Mouse (Mus musculus) brown adipose tissue, adult 24 weeks (tissue): Measurements from ENCODE around the gene Camta1. TPM values are rescaled to one million over a fixed set of nuclear protein-coding genes. Genes with fewer than 3 reads are reported as not detected.

Source experiments
- H3K27ac ChIP-seq: fragments of 200-500 bp; replicated peaks from 2 replicates; pipeline ENCODE4 v1.5.1; 2012; ENCODE audit warnings: low read depth, mild to moderate bottlenecking, low read length
- H3K4me1 ChIP-seq: fragments of 200-500 bp; 2 replicates; pipeline ENCODE4 v1.6.1; 2012; ENCODE audit warnings: low read length, mixed read lengths; ENCODE audit not compliant: control insufficient read depth, insufficient read depth, insufficient read length
- H3K4me3 ChIP-seq: fragments of 200-500 bp; 2 replicates; pipeline ENCODE4 v1.5.1; 2012; ENCODE audit warnings: low read depth, mild to moderate bottlenecking, low read length, moderate library complexity; ENCODE audit not compliant: insufficient read depth
- polyA plus RNA-seq: library from polyadenylated mRNA; stranded (reverse); fragments of >200 nt; gene quantifications from 2 replicates; pipeline ENCODE4 v1.2.4, GENCODE M21; 2012; ENCODE audit not compliant: missing spikeins, insufficient read depth, insufficient read length

Camta1 gene
- polyA plus RNA-seq, 1 experiment: 56.8 TPM

DNA sequence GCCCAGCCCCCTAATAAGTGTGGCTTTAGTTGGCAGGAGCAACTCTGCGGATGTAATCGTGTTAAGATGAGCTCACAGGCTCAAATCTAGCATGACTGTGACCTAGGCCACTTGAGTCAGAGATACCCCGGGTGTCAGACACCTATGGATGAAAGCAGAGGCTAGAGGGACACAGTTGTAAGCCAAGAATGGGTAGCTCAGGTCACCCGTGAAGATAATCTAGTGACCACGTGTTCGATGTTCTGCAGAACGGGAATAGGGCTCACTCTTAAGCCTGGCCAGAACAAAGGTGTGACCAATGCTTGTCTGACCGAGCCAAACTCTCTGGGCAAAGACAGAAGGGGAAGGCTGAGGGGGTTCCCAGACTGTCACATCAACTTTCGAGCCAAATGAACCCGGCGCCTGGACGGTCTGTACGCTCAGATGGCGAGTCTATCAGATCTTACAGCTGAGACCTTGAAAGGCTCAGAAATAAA lies 242.1 kb downstream of the Camta1 start:
- Histone ChIP-seq H3K4me1 (no peaks in the 10 kb centered on the region), H3K4me3 (no peak overlapping the region), H3K27ac (no peak overlapping the region)

DNA sequence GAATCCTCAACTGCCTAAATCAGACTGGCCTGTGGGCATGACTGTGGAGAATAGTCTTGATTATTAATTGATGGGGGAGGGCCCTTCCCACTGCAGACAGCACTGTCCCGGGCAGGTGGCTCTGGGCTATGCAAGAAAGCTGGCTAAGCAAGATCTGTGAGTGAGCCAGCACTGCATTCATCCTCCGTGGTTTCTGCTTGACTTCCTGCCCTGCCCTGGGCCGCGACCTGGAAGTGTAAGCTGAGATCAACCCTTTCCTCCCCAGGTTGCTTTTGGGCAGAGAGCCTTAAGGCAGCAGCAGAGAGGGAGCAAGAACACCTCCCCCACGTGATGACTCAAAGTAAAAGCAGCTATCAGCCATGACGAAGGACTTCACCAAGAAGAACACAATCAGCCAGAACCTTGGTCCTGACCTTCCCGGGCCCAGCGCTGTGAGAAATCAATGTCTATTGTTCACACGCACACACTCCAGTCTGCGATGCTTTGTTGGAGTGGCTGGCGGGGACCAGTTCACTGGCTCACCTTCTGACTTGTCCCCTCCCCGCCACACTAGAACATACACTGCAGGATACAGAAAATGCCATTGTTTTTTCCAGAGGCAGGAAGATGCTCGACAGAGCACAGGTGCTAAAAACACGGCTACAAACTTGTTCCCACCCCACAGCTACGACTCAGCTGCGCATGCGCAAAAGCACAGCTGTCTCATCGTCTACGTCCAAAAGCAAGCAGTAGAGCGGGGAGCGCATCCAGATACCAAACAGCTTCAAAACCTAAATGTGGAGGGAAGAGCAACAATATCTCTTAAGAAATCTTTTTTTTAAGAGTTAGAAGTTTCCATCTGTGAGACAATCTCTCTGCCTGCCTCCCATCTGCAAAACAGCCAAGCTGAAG lies 243.0 kb downstream of the Camta1 start:
- no peak overlapping the region for H3K27ac ChIP-seq
- H3K4me3 ChIP-seq: no peak overlapping the region
- H3K4me1 ChIP-seq: no peaks in the 10 kb centered on the region

DNA sequence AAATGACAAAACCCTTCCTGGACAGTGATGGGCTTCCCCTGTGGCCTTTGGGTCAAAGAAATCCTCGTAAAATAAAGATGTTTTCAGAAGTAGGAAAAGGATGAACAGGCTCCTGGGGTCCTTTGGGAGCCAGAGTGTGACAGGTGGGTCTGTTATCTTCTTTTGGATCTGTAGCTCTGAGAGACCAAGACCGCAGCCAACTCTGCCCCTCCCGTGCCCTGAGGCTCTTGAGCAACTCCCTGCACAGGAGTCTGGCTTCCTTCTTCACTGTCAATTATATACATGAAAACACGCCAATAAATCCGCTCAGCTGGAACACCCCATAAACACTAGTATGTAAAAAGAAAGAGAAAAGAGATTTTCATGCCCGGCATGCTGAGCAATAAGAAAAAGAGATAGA lies 250.1 kb downstream of the Camta1 start:
- H3K27ac ChIP-seq: no peak overlapping the region
- H3K4me1 ChIP-seq: no peaks in the 10 kb centered on the region
- H3K4me3 ChIP-seq: no peak overlapping the region

DNA sequence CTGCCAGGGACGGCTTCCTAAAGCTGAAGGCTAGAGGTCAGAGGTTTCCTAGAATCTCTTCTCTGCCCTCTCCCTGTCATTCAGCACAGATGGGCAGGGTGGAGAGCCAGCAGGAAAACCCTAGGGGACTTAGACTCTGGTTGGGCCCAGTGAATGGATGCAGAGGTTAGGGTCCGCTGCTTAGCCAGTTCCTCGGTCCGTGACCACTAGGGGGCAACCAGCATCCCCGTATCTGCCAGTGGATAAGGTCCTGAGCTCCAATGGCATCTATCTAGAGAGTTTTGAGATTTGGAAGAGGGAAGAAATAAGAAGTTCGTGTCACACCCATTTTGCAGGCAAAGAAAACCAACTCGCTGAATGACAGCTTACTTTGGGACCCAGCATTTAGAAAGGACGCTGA lies 251.4 kb downstream of the Camta1 start:
- Histone ChIP-seq H3K4me1 (no peaks in the 10 kb centered on the region), H3K4me3 (no peak overlapping the region), H3K27ac (no peak overlapping the region)

DNA sequence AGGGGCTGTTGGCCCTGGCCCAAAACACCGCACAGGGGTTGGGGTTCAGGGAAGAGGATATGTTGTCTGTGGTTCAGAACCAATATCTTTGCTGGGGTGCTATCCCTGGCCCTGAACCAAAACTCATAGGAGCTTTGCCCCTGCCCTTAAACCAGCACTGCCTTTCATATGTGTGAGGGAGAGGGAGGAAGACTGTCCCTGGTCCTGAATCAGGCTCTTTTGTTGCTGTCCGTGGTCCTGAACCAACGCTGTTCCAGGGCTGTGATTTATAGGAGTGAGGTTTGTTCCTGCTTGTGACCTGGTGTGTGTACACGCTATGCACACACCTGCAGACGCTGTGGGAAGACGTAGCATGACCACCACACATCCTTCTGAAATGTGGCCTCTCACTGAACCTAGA lies 256.8 kb downstream of the Camta1 start:
- Histone ChIP-seq H3K4me1 (no peaks in the 10 kb centered on the region), H3K4me3 (no peak overlapping the region), H3K27ac (no peak overlapping the region)

DNA sequence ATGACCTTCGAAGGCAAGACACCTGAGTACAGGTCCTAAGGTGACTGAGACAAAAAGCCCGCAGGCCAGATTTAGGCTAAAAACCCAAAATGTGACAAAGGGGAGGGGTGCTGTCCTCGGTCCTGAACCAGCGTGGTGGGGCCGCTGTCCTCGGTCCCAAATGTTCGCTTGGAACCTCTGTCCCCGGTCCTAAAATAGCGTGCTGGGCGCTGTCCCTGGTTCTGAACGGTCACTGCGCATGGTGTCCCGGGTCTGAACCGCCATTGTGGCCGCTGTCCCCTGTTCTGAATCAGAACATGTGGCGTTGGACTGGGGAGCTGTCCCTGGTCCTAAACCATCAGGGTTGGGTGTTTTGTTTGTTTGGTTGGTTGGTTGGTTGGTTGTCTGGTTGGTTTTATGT lies 257.2 kb downstream of the Camta1 start:
- Histone ChIP-seq H3K27ac (no peak overlapping the region), H3K4me3 (no peak overlapping the region), H3K4me1 (no peaks in the 10 kb centered on the region)

DNA sequence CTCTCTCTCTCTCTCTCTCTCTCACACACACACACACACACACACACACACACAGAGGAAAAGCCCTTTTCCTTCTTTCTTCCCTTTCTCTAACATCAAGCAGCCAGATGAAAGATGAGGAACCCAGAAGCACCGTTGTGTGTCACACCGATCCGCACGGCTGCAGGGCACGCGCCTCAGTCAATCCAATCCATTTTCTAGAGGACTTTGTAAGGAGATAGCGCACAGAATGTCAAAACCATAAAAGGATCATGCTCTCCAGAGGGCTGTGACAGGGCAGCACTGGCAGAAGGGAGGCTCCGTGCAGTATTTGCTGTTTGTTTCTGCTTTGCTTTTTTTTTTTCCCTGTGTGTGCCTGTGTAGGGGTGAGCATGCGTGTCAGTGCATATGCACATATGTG lies 258.1 kb downstream of the Camta1 start:
- no peak overlapping the region for H3K4me3 ChIP-seq
- H3K4me1 ChIP-seq: no peaks in the 10 kb centered on the region
- no peak overlapping the region for H3K27ac ChIP-seq

DNA sequence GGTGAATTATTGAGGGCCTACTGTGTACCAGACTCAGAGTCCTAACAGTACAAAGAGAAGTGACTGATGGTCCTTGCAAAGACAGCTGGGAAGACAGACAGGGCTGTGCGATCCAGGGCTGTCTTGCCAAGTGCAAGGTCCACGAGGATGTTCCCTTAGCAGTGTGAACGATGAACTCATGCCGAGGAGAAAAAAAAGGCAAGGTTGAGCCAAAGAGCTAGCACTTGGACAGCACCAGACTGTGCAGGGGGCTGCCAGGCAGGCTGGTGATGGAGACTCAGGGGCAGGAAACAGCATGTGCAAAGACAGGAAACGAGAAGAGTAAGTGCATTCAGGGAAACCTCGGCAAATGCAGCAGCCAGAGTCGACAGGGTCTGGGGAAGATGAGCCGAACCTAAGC lies 266.6 kb downstream of the Camta1 start:
- Histone ChIP-seq H3K4me1 (no peaks in the 10 kb centered on the region), H3K4me3 (no peak overlapping the region), H3K27ac (no peak overlapping the region)

DNA sequence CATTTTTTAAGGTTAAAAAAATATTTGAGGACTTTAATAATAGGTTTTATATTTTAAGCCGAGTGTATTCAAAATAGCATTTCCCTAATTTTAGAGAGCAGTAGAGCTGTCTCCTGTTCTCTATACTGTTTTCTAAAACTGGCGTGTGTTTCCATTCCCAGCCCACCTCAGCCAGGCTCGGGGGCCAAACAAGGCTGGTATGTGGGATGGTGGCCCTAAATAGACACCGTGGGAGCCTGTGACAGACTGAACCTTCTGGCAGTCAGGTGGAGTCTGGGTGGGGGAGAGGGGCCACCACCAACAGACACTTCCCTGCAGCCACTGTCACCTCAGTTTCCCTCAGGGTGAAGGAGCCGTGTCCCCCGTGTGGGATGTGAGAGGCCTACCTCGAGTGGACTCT lies 268.6 kb downstream of the Camta1 start:
- Histone ChIP-seq H3K27ac (no peak overlapping the region), H3K4me1 (no peaks in the 10 kb centered on the region), H3K4me3 (no peak overlapping the region)

DNA sequence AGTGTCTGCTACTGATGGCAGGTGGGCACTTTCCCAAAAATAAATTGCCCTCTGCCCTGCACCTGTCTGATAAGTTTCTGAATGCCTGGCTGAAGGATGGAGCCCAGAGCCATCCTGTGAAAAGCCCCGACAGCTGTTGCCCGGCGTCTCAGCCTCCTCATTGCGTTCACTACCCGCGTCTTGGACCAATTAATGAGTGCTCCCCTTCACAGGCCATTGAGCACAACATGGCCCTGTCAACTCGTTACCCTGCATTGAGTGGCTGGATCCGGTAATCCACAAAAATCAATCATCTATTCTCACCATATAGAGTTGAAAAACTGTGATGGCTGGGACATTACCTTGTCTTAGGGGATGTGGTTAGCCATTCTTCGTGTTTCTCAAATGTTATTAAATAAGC lies 275.6 kb downstream of the Camta1 start:
- no peaks in the 10 kb centered on the region for H3K4me1 ChIP-seq
- no peak overlapping the region for H3K27ac ChIP-seq
- no peak overlapping the region for H3K4me3 ChIP-seq

DNA sequence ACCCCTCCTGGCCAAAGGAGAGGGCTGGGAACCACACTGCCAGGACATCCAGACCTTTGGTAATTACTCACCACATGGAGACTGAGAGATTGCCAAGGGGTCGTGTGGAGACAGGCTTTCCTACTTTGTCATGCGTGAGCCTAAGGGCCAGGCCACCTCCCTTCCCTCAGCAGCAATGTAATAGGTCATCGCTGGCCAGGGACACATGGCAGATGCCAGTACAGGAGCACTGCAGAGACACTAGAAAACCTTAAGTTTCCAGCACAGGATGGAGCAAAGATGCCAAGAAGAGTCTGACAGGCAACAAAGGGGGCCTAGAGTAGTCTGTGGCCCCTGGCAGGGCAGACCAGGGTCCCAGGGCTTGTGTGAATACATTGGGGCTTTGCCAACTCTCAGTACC lies 283.7 kb downstream of the Camta1 start:
- Histone ChIP-seq H3K27ac (no peak overlapping the region), H3K4me3 (no peak overlapping the region), H3K4me1 (no peaks in the 10 kb centered on the region)

DNA sequence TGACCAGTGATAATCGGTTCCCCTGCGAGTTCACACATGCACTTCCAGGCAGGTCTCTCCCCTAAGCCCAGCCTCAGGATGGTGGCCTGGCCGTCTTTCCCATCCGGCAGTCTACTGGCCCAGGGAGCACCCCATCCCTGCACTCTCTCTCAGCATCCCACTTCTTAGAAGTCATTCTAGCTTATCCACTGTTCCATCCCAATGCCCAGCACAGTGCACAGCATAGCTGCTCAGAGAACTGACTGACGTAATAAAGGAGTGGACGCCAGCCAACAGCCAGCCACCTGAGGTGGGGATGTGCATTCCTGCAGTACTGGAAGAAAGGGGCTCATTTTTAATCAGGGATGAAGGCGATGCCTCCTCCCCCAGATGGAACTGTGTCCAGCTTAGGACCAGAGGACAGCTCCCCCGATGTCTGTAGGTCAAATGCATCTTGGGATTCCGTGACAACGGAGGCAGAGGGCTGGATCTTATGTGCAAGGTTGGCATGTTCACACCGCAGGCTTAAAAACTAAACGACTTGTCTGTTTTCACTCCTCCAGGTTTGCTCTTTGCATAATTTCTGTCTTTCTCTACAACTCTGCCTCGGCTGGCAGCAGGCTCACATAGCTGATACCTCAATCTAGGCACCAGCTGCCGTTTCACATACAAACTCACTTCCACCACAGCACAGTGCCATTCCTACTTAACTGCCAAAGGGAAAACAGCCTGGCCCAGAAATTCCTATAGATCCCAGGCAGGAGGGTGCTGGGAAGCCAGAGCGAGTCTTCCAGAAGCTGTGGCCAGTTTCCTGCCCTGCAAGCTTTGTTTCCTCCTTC lies 285.2 kb downstream of the Camta1 start:
- no peak overlapping the region for H3K4me3 ChIP-seq
- H3K4me1 ChIP-seq: no peaks in the 10 kb centered on the region
- no peak overlapping the region for H3K27ac ChIP-seq

DNA sequence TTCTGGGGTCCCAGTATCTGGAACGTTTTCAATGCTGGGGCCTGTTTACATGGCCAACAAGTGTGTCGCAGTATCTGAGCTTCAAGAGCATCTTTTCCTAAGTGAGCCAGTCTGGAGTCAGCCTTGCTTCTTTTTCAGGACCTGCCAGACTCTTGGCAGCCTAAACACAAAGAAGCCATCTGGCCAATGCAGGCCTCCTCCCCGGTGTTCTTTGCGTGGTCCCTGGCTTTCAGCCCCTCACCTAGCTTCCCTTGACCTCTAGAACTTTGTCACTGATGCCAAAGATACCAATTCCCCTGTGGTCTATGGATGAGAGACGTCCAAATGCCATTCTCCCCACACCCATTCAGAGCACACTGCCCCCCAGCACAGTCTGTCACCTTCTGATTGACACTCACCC lies 289.0 kb downstream of the Camta1 start:
- Histone ChIP-seq H3K4me1 (no peaks in the 10 kb centered on the region), H3K27ac (no peak overlapping the region), H3K4me3 (no peak overlapping the region)

DNA sequence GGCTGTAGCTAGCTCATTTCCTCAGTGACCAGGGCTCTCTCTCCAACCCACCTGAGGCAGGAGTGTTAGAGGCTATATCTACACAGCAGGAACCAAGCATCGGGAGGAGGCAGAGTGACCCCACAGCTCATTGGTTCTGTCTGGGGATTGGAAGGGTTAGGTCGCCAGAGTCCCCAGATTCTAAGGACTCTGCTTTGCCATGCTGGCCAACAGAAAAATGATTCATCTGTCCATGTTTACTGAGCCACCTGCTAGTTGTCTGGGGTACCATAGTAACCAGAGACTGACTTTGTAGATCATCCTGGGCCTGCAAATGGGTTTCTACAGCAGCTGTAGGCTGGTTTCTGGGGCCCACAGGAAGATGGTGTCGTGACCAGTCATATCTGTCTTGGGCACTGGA lies 292.1 kb downstream of the Camta1 start:
- Histone ChIP-seq H3K4me1 (no peaks in the 10 kb centered on the region), H3K4me3 (no peak overlapping the region), H3K27ac (no peak overlapping the region)

DNA sequence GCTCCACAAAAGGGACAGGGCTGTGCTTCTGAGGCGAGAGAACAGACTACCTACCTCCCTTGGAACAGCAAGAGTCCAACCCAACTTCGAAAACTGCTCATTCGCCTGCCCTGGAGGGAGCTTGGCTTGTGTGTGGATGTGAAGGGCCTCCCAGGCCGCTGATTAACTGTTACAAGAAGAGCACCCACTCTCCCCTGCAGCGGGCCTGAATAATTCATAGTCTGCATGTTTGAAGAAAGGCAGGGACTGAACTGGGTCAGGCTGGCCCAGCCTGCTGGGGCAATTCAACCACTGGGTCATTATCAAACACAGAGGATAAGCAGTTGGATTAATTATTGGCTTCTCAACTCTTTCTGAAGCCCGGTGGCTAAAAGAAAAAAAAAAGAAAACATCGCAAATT lies 292.8 kb downstream of the Camta1 start:
- no peak overlapping the region for H3K27ac ChIP-seq
- no peak overlapping the region for H3K4me3 ChIP-seq
- no peaks in the 10 kb centered on the region for H3K4me1 ChIP-seq

DNA sequence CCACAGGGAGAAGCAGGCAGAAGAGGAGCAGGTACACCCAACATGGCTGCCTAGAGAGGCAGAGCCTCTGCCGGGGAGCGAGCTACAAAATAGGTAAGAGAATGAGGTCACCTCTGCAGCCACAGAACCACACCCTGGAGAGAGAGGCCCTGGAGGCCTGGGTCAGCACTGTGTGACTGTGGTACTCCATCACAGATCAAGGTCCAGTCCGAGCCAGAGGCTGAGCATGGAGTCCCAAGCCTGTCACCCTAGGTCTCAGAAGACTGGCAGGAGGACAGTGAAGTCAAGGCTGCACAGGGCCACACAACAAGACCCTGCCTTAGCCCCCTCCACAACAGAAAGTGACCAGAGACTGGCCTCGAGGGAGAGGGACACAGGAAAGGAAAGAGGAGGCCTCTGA lies 294.6 kb downstream of the Camta1 start:
- no peak overlapping the region for H3K27ac ChIP-seq
- H3K4me1 ChIP-seq: no peaks in the 10 kb centered on the region
- no peak overlapping the region for H3K4me3 ChIP-seq
